Mouse (Mus musculus): Measurements from ENCODE around the gene Pskh1. TPM values are rescaled to one million over a fixed set of nuclear protein-coding genes. Genes with fewer than 3 reads are reported as not detected.

Pskh1 gene
- polyA plus RNA-seq, 1 experiment from 2014 or later = 12.5 TPM

GRCm38 (mm10) chr8:105961101-105961500 lies 60.9 kb downstream of the Pskh1 start:
- Histone ChIP-seq H3K36me3 (ENCODE audit: control insufficient read depth, insufficient read depth) (no peaks in the 10 kb centered on the region; the same call in 1 of the 2 replicates), H3K27me3 (replicated peaks; ENCODE audit: control insufficient read depth, insufficient read depth, low read length) (peaks cover 8% of the 10 kb centered on the region; the same call in 1 of the 2 replicates), H3K9ac (ENCODE audit: low read depth, low read length) (no peak overlapping the region), H3K4me3 (ENCODE audit: low read depth, low read length) (no peak overlapping the region), H3K9me3 (ENCODE audit: control insufficient read depth) (no peaks in the 10 kb centered on the region), H3K27ac (ENCODE audit: low read depth, low read length) (no peak overlapping the region), H3K4me1 (replicated peaks; ENCODE audit: control insufficient read depth, insufficient read depth, low read length) (no peaks in the 10 kb centered on the region), H3K4me2 (replicated peaks; ENCODE audit: low read depth) (no peak overlapping the region)
- 81% methylated on average over 14 of the region's 14 CpGs for WGBS
- TF ChIP-seq CTCF (IDR thresholded peaks at IDR 0.05; ENCODE audit: low read depth) = no peak
- no peak for ATAC-seq

- no peak overlapping the region for H3K4me3 ChIP-seq (ENCODE audit: low read depth, low read length)
- H3K27me3 ChIP-seq (replicated peaks; ENCODE audit: control insufficient read depth, insufficient read depth, low read length) = peaks cover 8% of the 10 kb centered on the region; the same call in 1 of the 2 replicates
- no peak overlapping the region for H3K27ac ChIP-seq (ENCODE audit: low read depth, low read length)
- no peak overlapping the region for H3K4me2 ChIP-seq (replicated peaks; ENCODE audit: low read depth)
- TF ChIP-seq CTCF (IDR thresholded peaks at IDR 0.05; ENCODE audit: low read depth) = no peak
- no peaks in the 10 kb centered on the region for H3K9me3 ChIP-seq (ENCODE audit: control insufficient read depth)
- 88% methylated on average over 10 of the region's 10 CpGs for WGBS
- no peak for ATAC-seq
- no peaks in the 10 kb centered on the region; the same call in 1 of the 2 replicates for H3K36me3 ChIP-seq (ENCODE audit: control insufficient read depth, insufficient read depth)
- no peak overlapping the region for H3K9ac ChIP-seq (ENCODE audit: low read depth, low read length)
- no peaks in the 10 kb centered on the region for H3K4me1 ChIP-seq (replicated peaks; ENCODE audit: control insufficient read depth, insufficient read depth, low read length)
Measured at GRCm38 (mm10) chr8:105961536-105961935, 61.3 kb downstream of the Pskh1 start.

GRCm38 (mm10) chr8:105964506-105965265 lies 64.4 kb downstream of the Pskh1 start:
- Histone ChIP-seq H3K9me3 (ENCODE audit: control insufficient read depth) (no peaks in the 10 kb centered on the region), H3K4me2 (replicated peaks; ENCODE audit: low read depth) (peak overlapping the region; percentile 80), H3K9ac (ENCODE audit: low read depth, low read length) (peak overlapping the region; percentile 58; the same call in 1 of the 2 replicates), H3K4me1 (replicated peaks; ENCODE audit: control insufficient read depth, insufficient read depth, low read length) (no peaks in the 10 kb centered on the region), H3K36me3 (ENCODE audit: control insufficient read depth, insufficient read depth) (no peaks in the 10 kb centered on the region), H3K27ac (ENCODE audit: low read depth, low read length) (no peak overlapping the region), H3K4me3 (ENCODE audit: low read depth, low read length) (peak overlapping the region; percentile 62), H3K27me3 (replicated peaks; ENCODE audit: control insufficient read depth, insufficient read depth, low read length) (peaks cover 8% of the 10 kb centered on the region; the same call in 1 of the 2 replicates)
- WGBS = 64% methylated on average over 12 of the region's 12 CpGs
- ATAC-seq = no peak
- no peak for TF ChIP-seq CTCF (IDR thresholded peaks at IDR 0.05; ENCODE audit: low read depth)

- H3K4me3 ChIP-seq (ENCODE audit: low read depth, low read length) = peak overlapping the region; percentile 62
- H3K27me3 ChIP-seq (replicated peaks; ENCODE audit: control insufficient read depth, insufficient read depth, low read length) = peaks cover 8% of the 10 kb centered on the region; the same call in 1 of the 2 replicates
- no peaks in the 10 kb centered on the region for H3K4me1 ChIP-seq (replicated peaks; ENCODE audit: control insufficient read depth, insufficient read depth, low read length)
- peak overlapping the region; percentile 80 for H3K4me2 ChIP-seq (replicated peaks; ENCODE audit: low read depth)
- WGBS = 3% methylated on average over 40 of the region's 40 CpGs
- H3K9me3 ChIP-seq (ENCODE audit: control insufficient read depth) = no peaks in the 10 kb centered on the region
- no peaks in the 10 kb centered on the region for H3K36me3 ChIP-seq (ENCODE audit: control insufficient read depth, insufficient read depth)
- H3K9ac ChIP-seq (ENCODE audit: low read depth, low read length) = peak overlapping the region; percentile 58
- ATAC-seq = peak; percentile 34
- H3K27ac ChIP-seq (ENCODE audit: low read depth, low read length) = peak overlapping the region; percentile 74
- TF ChIP-seq CTCF (IDR thresholded peaks at IDR 0.05; ENCODE audit: low read depth) = no peak
Measured at GRCm38 (mm10) chr8:105965266-105965904, 65.1 kb downstream of the Pskh1 start.

GRCm38 (mm10) chr8:105965905-105966341 lies 65.7 kb downstream of the Pskh1 start, which contains the start of gene Slc12a4:
Slc12a4 (minus strand) TSS chr8:105966097.
- peak within 1 kb of the TSS; percentile 74 for H3K27ac ChIP-seq (ENCODE audit: low read depth, low read length)
- ATAC-seq = peak; percentile 69
- peak within 1 kb of the TSS; percentile 58 for H3K9ac ChIP-seq (ENCODE audit: low read depth, low read length)
- H3K4me1 ChIP-seq (replicated peaks; ENCODE audit: control insufficient read depth, insufficient read depth, low read length) = no peaks in the 10 kb centered on the region
- under 1% methylated on average over 41 of the region's 47 CpGs for WGBS
- H3K4me3 ChIP-seq (ENCODE audit: low read depth, low read length) = peak within 1 kb of the TSS; percentile 62
- no peak for TF ChIP-seq CTCF (IDR thresholded peaks at IDR 0.05; ENCODE audit: low read depth)
- H3K9me3 ChIP-seq (ENCODE audit: control insufficient read depth) = no peaks in the 10 kb centered on the region
- no peaks in the 10 kb centered on the region for H3K36me3 ChIP-seq (ENCODE audit: control insufficient read depth, insufficient read depth)
- peak within 1 kb of the TSS; percentile 80 for H3K4me2 ChIP-seq (replicated peaks; ENCODE audit: low read depth)
- peaks cover 8% of the 10 kb centered on the region; the same call in 1 of the 2 replicates for H3K27me3 ChIP-seq (replicated peaks; ENCODE audit: control insufficient read depth, insufficient read depth, low read length)

GRCm38 (mm10) chr8:105966692-105967311 lies 66.6 kb downstream of the Pskh1 start:
- peak overlapping the region; percentile 3; the same call in 1 of the 2 replicates for H3K4me3 ChIP-seq (ENCODE audit: low read depth, low read length)
- WGBS = 11% methylated on average over 19 of the region's 19 CpGs
- no peaks in the 10 kb centered on the region for H3K4me1 ChIP-seq (replicated peaks; ENCODE audit: control insufficient read depth, insufficient read depth, low read length)
- H3K9ac ChIP-seq (ENCODE audit: low read depth, low read length) = no peak overlapping the region
- no peak for TF ChIP-seq CTCF (IDR thresholded peaks at IDR 0.05; ENCODE audit: low read depth)
- no peak for ATAC-seq
- peak overlapping the region; percentile 80 for H3K4me2 ChIP-seq (replicated peaks; ENCODE audit: low read depth)
- no peaks in the 10 kb centered on the region for H3K9me3 ChIP-seq (ENCODE audit: control insufficient read depth)
- no peaks in the 10 kb centered on the region for H3K36me3 ChIP-seq (ENCODE audit: control insufficient read depth, insufficient read depth)
- peak overlapping the region; percentile 41 for H3K27ac ChIP-seq (ENCODE audit: low read depth, low read length)
- peaks cover 8% of the 10 kb centered on the region; the same call in 1 of the 2 replicates for H3K27me3 ChIP-seq (replicated peaks; ENCODE audit: control insufficient read depth, insufficient read depth, low read length)
